Mouse (Mus musculus): Measurements from ENCODE around the gene Tctn1. TPM values are rescaled to one million over a fixed set of nuclear protein-coding genes. Genes with fewer than 3 reads are reported as not detected.

The Tctn1 gene
- polyA plus RNA-seq, 1 experiment, result 28.0 TPM

GRCm38 (mm10) chr5:122278946-122279345, 14.7 kb upstream of the Tctn1 start:
- TF ChIP-seq CTCF (IDR thresholded peaks at IDR 0.05; ENCODE audit: extremely low read depth, insufficient read depth, low read length) (no peak), POLR2A (IDR thresholded peaks at IDR 0.05; ENCODE audit: extremely low read depth, insufficient read depth, low read length) (no peak)
- H3K4me3 ChIP-seq (ENCODE audit: insufficient read depth, low read length), result no peak overlapping the region
- peaks cover 1% of the 10 kb centered on the region; the same call in 1 of the 2 replicates for H3K4me1 ChIP-seq (ENCODE audit: control insufficient read depth, insufficient read depth, low read length)
- H3K27ac ChIP-seq (ENCODE audit: insufficient read depth, low read length), result no peak overlapping the region

- Histone ChIP-seq H3K4me1 (ENCODE audit: control insufficient read depth, insufficient read depth, low read length) (no peaks in the 10 kb centered on the region), H3K4me3 (ENCODE audit: insufficient read depth, low read length) (no peak overlapping the region), H3K27ac (ENCODE audit: insufficient read depth, low read length) (no peak overlapping the region)
- TF ChIP-seq POLR2A (IDR thresholded peaks at IDR 0.05; ENCODE audit: extremely low read depth, insufficient read depth, low read length) (no peak), CTCF (IDR thresholded peaks at IDR 0.05; ENCODE audit: extremely low read depth, insufficient read depth, low read length) (no peak)
Measured at GRCm38 (mm10) chr5:122274785-122275184, 10.5 kb upstream of the Tctn1 start.

- Histone ChIP-seq H3K4me3 (ENCODE audit: insufficient read depth, low read length) (no peak overlapping the region), H3K27ac (ENCODE audit: insufficient read depth, low read length) (no peak overlapping the region), H3K4me1 (ENCODE audit: control insufficient read depth, insufficient read depth, low read length) (no peaks in the 10 kb centered on the region)
- no peak for TF ChIP-seq CTCF (IDR thresholded peaks at IDR 0.05; ENCODE audit: extremely low read depth, insufficient read depth, low read length)
- no peak for TF ChIP-seq POLR2A (IDR thresholded peaks at IDR 0.05; ENCODE audit: extremely low read depth, insufficient read depth, low read length)
Measured at GRCm38 (mm10) chr5:122272821-122273220, 8.6 kb upstream of the Tctn1 start.

GRCm38 (mm10) chr5:122268858-122269604, 4.8 kb upstream of the Tctn1 start:
- Histone ChIP-seq H3K27ac (ENCODE audit: insufficient read depth, low read length) (no peak overlapping the region), H3K4me3 (ENCODE audit: insufficient read depth, low read length) (no peak overlapping the region), H3K4me1 (ENCODE audit: control insufficient read depth, insufficient read depth, low read length) (no peaks in the 10 kb centered on the region)
- no peak for TF ChIP-seq CTCF (IDR thresholded peaks at IDR 0.05; ENCODE audit: extremely low read depth, insufficient read depth, low read length)
- no peak for TF ChIP-seq POLR2A (IDR thresholded peaks at IDR 0.05; ENCODE audit: extremely low read depth, insufficient read depth, low read length)

GRCm38 (mm10) chr5:122267899-122268298, 3.6 kb upstream of the Tctn1 start:
- H3K4me1 ChIP-seq (ENCODE audit: control insufficient read depth, insufficient read depth, low read length), result no peaks in the 10 kb centered on the region; the same call in 1 of the 2 replicates
- TF ChIP-seq POLR2A (IDR thresholded peaks at IDR 0.05; ENCODE audit: extremely low read depth, insufficient read depth, low read length) (no peak), CTCF (IDR thresholded peaks at IDR 0.05; ENCODE audit: extremely low read depth, insufficient read depth, low read length) (peak; percentile 64)
- no peak overlapping the region for H3K4me3 ChIP-seq (ENCODE audit: insufficient read depth, low read length)
- H3K27ac ChIP-seq (ENCODE audit: insufficient read depth, low read length), result no peak overlapping the region

- Histone ChIP-seq H3K27ac (ENCODE audit: insufficient read depth, low read length) (no peak overlapping the region), H3K4me1 (ENCODE audit: control insufficient read depth, insufficient read depth, low read length) (no peaks in the 10 kb centered on the region; the same call in 1 of the 2 replicates), H3K4me3 (ENCODE audit: insufficient read depth, low read length) (no peak overlapping the region)
- no peak for TF ChIP-seq POLR2A (IDR thresholded peaks at IDR 0.05; ENCODE audit: extremely low read depth, insufficient read depth, low read length)
- no peak for TF ChIP-seq CTCF (IDR thresholded peaks at IDR 0.05; ENCODE audit: extremely low read depth, insufficient read depth, low read length)
Measured at GRCm38 (mm10) chr5:122267136-122267535, 2.9 kb upstream of the Tctn1 start.

GRCm38 (mm10) chr5:122265942-122266341, 1.7 kb upstream of the Tctn1 start:
- Histone ChIP-seq H3K4me1 (ENCODE audit: control insufficient read depth, insufficient read depth, low read length) (no peaks in the 10 kb centered on the region; the same call in 1 of the 2 replicates), H3K27ac (ENCODE audit: insufficient read depth, low read length) (no peak overlapping the region), H3K4me3 (ENCODE audit: insufficient read depth, low read length) (no peak overlapping the region)
- TF ChIP-seq CTCF (IDR thresholded peaks at IDR 0.05; ENCODE audit: extremely low read depth, insufficient read depth, low read length) (no peak), POLR2A (IDR thresholded peaks at IDR 0.05; ENCODE audit: extremely low read depth, insufficient read depth, low read length) (no peak)

GRCm38 (mm10) chr5:122265187-122265586, 927 bp upstream of the Tctn1 start:
- no peak for TF ChIP-seq CTCF (IDR thresholded peaks at IDR 0.05; ENCODE audit: extremely low read depth, insufficient read depth, low read length)
- no peak for TF ChIP-seq POLR2A (IDR thresholded peaks at IDR 0.05; ENCODE audit: extremely low read depth, insufficient read depth, low read length)
- no peak overlapping the region for H3K4me3 ChIP-seq (ENCODE audit: insufficient read depth, low read length)
- no peaks in the 10 kb centered on the region; the same call in 1 of the 2 replicates for H3K4me1 ChIP-seq (ENCODE audit: control insufficient read depth, insufficient read depth, low read length)
- H3K27ac ChIP-seq (ENCODE audit: insufficient read depth, low read length), result no peak overlapping the region

GRCm38 (mm10) chr5:122262104-122262503, 2.2 kb downstream of the Tctn1 start:
- TF ChIP-seq CTCF (IDR thresholded peaks at IDR 0.05; ENCODE audit: extremely low read depth, insufficient read depth, low read length) (no peak), POLR2A (IDR thresholded peaks at IDR 0.05; ENCODE audit: extremely low read depth, insufficient read depth, low read length) (no peak)
- Histone ChIP-seq H3K4me3 (ENCODE audit: insufficient read depth, low read length) (no peak overlapping the region), H3K4me1 (ENCODE audit: control insufficient read depth, insufficient read depth, low read length) (no peaks in the 10 kb centered on the region; the same call in 1 of the 2 replicates), H3K27ac (ENCODE audit: insufficient read depth, low read length) (no peak overlapping the region)
